Mouse (Mus musculus) CH12.LX (cell line): ENCODE data around the gene Igf1r.

Experiments used
- BHLHE40 ChIP-seq: IDR thresholded peaks from 2 replicates; pipeline ENCODE4 v1.6.1; 2011; ENCODE audit warnings: mild to moderate bottlenecking, low read depth, low read length, improper control_type of control experiment
- CTCF ChIP-seq, 2 experiments: IDR thresholded peaks in 1 of 2; conservative IDR thresholded peaks in 1 of 2; 2 replicates each; pipeline ENCODE4 v1.5.1; 2011 to 2012; ENCODE audit warnings: low read depth in 2 of 2, low read length in 2 of 2, improper control_type of control experiment in 1 of 2, inconsistent platforms in 1 of 2, mild to moderate bottlenecking in 1 of 2, moderate library complexity in 1 of 2
- EP300 ChIP-seq: IDR thresholded peaks from 2 replicates; pipeline ENCODE4 v1.6.1; 2011; ENCODE audit warnings: low read length, improper control_type of control experiment
- ETS1 ChIP-seq: conservative IDR thresholded peaks from 2 replicates; pipeline ENCODE4 v1.6.1; 2012; ENCODE audit warnings: low read depth, mild to moderate bottlenecking, inconsistent platforms, low read length, improper control_type of control experiment, moderate library complexity
- GABPA ChIP-seq: IDR thresholded peaks from 2 replicates; pipeline ENCODE4 v1.6.1; 2012; ENCODE audit warnings: low read depth, low read length, improper control_type of control experiment, inconsistent platforms; ENCODE audit not compliant: insufficient replicate concordance
- KAT2A ChIP-seq: IDR thresholded peaks from 2 replicates; pipeline ENCODE4 v1.6.1; 2012; ENCODE audit warnings: low read length, improper control_type of control experiment, inconsistent platforms; ENCODE audit not compliant: insufficient replicate concordance
- POLR2A ChIP-seq: IDR thresholded peaks from 2 replicates; pipeline ENCODE4 v1.6.1; 2011; ENCODE audit warnings: low read depth, mild to moderate bottlenecking, improper control_type of control experiment, low read length
- UBTF ChIP-seq: IDR thresholded peaks from 2 replicates; pipeline ENCODE4 v1.6.1; 2012; ENCODE audit warnings: low read depth, mild to moderate bottlenecking, inconsistent platforms, low read length, improper control_type of control experiment, moderate library complexity

DNA sequence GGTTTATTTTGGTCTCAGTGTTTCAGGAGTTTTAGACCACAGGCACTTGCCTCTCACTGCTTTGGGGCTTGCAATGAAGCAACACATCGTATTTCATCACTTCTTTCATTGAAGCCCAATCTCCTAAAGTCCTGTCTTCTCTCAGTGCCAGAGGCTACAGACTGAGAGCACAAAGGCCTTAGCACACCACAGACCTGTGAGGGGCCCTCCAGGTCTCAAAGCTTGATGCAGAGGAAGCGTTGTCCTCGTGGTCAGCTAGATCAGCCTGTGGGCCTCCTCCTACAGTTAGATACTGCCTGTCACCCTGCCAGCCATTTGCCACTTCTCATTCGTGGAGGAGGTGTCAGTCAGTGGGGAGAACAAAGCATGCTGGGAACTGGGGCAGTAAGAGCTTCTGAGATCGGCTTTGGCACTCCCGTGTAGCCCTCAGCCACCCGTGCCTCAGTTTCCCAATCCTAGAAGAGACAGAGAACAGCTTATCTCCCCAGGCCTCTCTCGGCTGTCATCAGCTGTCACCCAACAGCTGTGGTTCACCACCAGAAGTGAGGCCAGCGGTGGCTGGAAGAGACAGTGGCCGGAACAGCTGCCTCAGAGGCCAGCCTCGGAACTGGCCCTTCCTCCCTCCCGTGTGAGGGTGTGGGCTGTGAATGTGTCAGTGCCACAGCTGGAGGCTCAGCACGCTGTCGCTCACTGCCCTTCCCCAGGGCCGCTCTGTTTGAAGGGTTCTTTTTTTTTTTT, 241.5 kb downstream of the Igf1r start:
- no peak for TF ChIP-seq ETS1
- TF ChIP-seq EP300 = no peak
- no peak for TF ChIP-seq CTCF (conservative IDR thresholded peaks at IDR 0.05 in 1 of 2, IDR thresholded peaks at IDR 0.05 in 1 of 2; ENCODE audit: low read depth in 2 of 2, low read length in 2 of 2)
- TF ChIP-seq BHLHE40 = no peak
- no peak for TF ChIP-seq GABPA
- TF ChIP-seq UBTF = no peak
- TF ChIP-seq POLR2A = no peak
- no peak for TF ChIP-seq KAT2A
